Mouse (Mus musculus) ovary, postnatal 36 days (tissue): ENCODE measurements around the gene Kcnk12.
A peak's percentile ranks its signal among the peaks of the same experiment; 100 is the strongest.

ENCODE experiments used
- DNase-seq: peaks from one replicate; pipeline ENCODE4 v3.0.0; 2022; ENCODE audit warnings: low spot score, mixed read lengths

The Kcnk12 gene

GRCm38 (mm10) chr17:87797688-87798291, at the start of gene Kcnk12:
Gene Kcnk12 (minus strand): TSS chr17:87797994.
- peak; percentile 27 for DNase-seq

- no peak for DNase-seq
Observed at GRCm38 (mm10) chr17:87842156-87842555, 44.4 kb upstream of the Kcnk12 start.

DNA sequence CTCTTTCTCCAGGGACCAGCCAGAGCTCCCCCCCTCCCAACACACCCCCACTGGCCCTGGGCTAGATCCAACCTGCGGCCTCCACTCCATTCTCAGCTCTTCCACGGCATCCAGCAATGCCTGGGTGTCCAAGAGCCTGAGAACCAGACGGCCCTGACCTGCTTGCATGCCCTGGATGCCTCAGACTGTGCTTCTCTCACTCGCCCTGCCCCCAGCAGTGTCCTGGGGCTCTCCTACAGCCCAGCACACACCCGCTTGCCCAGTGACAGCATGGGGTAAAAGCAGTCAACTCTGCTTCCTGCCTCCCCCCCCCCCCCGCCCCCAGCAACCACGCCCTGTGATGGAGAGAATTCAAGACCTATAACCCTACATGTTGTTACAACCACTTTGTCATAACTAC, 42.3 kb upstream of the Kcnk12 start:
- DNase-seq = no peak

DNA sequence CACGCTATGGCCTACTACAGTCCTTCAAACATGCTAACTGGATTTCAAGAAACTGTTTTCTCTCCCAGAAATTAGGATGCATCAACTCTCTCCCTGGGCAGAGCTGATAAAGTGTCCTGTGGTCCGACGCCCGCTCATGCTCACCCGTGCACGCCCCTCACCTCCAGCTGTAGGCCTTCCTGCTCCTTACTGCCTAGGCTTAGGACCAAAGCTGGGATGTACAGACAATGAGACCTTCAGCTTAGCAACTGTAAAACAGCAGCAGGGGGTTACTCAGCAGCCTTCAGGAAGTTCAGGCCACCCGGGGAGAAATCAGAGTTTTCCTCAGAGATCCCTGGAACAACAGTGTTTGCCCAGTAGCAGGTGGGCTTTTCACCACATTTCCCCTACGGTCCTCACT, 37.1 kb upstream of the Kcnk12 start:
- DNase-seq = no peak

DNA sequence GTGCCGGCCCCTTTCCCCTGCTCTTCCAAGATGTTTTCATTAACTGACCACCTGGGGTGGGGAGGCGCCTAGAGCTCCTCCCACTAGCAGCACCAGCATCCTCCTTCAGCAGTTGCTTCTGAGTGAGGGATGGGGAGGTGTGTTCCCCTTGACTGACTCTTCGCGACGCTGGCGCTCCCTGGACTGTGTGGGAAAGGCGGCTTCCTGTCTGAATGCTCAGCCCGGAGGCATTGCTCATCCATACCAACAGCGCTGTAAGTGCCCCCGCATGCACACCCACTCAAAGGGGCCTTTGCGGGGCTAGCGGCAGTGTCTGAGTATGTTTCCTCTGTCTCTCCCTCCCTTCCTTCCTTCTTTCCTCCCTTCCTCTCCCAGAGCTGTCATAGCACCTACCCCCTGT, 29.1 kb upstream of the Kcnk12 start:
- DNase-seq = no peak

- no peak for DNase-seq
Observed at GRCm38 (mm10) chr17:87826036-87826560, 28.3 kb upstream of the Kcnk12 start.

GRCm38 (mm10) chr17:87825454-87826008, 27.7 kb upstream of the Kcnk12 start:
- no peak for DNase-seq

- DNase-seq = no peak
Observed at GRCm38 (mm10) chr17:87823031-87823430, 25.2 kb upstream of the Kcnk12 start.

- no peak for DNase-seq
Observed at GRCm38 (mm10) chr17:87809556-87809955, 11.8 kb upstream of the Kcnk12 start.

GRCm38 (mm10) chr17:87799948-87800340, 2.1 kb upstream of the Kcnk12 start:
- no peak for DNase-seq

- DNase-seq = no peak
Observed at GRCm38 (mm10) chr17:87799212-87799947, 1.6 kb upstream of the Kcnk12 start.

GRCm38 (mm10) chr17:87798423-87798941, 688 bp upstream of the Kcnk12 start:
- peak; percentile 82 for DNase-seq

GRCm38 (mm10) chr17:87796881-87797416, 845 bp downstream of the Kcnk12 start:
- DNase-seq = no peak

DNA sequence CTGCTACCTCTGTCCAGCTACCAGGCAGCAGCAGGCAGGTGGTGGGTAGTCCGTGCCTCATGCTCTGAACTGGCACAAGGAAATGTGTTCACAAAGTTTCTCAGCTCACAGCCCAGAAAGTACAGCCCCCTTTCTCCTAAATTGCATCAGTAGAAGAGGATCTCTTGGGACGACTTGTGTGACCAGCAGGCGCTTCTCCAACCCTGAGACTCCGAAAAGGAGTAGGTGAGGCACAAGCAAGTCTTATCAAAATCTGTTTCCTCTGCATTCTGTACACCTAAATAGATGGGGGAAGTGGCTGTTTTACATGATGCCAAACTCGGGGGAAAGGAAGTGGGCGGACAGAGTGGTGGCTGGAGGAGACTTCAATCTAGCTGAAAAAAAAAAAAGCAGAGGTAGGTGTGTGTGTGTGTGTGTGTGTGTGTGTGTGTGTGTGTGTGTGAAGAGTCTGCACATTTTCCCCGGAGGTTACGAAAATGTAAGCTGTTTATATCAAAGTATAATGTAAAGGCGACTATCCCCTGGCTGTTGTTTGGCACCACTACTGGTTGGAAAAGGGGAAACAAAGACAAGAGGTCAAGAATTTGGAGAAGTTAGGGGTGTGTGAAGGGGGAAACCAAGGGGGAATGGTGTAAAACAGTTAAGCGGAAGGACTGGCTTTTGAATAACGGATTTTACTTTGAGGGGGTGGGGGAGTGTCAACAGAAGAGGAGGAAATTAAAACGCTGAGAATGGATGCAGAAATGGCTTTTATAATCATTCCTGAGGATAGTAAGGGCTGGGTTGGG, 1.7 kb downstream of the Kcnk12 start:
- DNase-seq = no peak

DNA sequence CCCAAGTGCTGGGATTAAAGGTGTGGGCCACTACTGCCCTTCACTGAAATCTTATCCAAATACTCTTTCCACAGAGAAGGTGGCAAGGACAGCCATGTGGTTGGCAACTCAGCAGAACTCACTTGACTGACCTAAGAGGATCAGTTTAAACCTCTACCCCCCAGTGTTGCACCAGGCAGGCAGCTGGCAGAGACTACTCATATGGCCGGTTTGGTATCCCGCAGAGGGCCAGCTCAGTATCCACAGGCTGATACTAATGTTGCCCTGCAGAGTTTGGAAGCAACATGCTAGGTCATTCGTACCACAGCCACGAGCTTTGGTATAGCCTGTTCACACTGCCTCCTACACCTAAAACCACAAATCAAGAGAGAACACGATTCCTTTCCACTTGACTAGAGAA, 3.0 kb downstream of the Kcnk12 start:
- no peak for DNase-seq

DNA sequence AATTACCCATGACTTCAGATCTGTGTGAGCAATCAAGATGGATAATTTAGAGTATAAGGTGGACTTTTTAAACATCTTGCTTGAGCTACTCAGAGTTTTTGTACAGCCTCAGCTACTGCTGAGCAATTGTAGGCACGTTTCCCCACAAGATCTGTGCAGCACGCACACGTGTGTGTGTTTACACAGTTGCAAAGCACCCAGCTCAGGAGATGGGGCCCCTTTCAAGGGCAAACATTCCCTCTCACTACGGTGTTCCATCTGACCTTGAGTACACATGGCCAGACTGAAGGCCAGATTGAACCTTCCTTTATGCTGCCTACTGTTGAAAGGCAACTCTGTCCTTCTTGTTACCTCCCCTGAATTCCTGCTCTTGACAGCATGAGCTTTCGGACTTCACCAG, 4.5 kb downstream of the Kcnk12 start:
- DNase-seq = no peak

DNA sequence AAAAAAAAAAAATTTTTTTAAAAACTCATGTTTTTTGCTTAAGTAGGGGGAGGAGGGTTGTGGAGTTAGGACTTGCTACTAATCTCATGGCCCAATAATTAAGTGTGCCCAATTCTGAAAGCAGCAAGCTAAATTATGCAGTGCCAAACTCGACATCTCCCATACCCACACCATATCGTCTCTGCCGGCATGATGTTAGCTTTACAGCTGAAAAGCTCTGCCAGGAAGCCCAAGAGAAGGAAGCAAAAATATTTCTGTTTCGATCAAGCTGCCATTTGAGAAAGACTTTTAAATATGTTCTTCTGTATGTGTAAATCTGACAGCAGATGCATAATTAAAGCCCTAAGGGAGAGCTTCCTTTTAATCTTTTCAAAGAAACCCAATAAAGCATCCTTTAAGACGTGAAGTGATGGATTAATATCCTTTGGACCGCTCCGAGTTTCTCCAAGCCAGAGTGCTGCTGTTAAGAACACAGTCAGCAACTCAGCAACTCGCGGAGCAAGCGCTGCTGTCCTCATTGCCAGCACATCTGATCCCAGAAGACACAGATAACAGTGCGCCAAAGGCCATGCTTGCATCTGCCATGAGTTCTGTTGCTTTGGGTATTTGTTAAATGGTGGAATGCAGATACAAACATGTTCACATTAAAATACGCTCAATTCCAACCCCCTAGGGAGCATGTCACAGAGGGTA, 5.0 kb downstream of the Kcnk12 start:
- no peak for DNase-seq

DNA sequence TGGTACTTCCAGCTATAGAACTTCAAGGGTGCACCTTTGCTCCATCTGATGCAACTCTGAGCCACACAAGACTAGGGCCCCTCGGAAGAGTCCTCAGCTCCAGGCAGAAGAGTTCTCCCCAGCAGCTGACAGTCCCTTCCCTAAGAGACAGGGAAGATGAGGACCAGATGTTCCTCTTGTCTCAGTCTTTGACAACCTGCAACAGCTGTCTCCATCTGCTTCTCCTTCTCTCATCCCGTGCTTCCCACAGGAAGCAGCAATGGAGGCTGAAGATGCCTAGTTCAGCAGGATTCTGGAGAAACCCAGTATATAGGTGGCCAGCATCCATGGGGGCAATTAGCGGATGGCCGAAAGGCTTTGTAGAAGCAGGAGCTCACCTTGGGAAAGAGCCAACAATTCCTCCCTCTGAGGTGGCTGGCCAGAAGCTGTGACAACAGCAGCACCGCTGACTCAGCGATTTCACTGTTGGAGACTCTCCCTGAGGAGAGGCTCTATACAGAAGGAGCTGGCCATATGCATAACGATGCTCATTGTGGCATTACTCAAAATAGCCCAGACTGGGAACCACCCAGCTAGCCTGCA, 6.2 kb downstream of the Kcnk12 start:
- DNase-seq = no peak

GRCm38 (mm10) chr17:87790661-87791060, 7.1 kb downstream of the Kcnk12 start:
- no peak for DNase-seq

- no peak for DNase-seq
Observed at GRCm38 (mm10) chr17:87788216-87788615, 9.6 kb downstream of the Kcnk12 start.

DNA sequence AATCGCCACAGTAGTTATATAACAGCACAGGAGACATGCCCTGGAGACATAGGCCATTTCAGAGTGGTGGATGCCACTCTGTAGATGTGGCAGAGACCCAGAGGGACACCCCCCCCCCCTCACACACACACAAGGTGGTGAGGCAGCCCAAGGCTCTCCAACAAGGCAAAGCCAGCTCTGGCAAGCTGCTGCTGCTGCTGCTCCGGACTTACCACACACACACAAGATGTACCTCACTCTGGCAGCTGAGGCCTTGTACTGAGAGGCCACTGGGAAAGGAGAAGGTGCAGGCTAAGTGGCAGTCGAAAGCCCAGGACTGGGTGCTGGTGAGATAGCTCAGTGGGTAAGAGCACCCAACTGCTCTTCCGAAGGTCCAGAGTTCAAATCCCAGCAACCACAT, 10.1 kb downstream of the Kcnk12 start:
- no peak for DNase-seq
